Mouse (Mus musculus): ENCODE data around the gene Mettl21c. TPM values are rescaled to one million over a fixed set of nuclear protein-coding genes. Genes with fewer than 3 reads are reported as not detected.

Gene Mettl21c
- 1.1 and 1.2 TPM in 2 replicates for polyA plus RNA-seq (2015; fragmentation: Nextera tagmentation; extraction: Ambion mirVana)

GRCm38 (mm10) chr1:44019934-44020333, at the start of gene Mettl21c:
Mettl21c (minus strand) TSS chr1:44020034.

DNA sequence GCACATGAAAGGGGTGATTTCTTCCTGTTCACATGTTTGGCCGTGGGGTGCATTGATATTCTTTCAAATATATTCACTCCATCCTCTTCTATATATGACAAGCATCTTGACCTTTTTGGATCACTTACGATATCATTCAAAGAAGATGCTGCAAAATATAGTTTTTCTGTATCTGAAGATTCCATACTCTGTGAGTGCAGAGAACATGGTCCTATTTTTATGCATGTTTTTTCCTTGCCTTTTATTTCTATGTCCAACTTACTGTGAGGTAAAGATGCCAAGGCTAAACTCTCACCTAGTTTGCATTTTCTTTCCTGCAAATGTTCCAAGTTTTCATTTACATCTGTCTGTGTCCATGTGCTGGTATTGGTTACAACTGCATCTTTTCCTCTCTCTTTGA, 42.0 kb upstream of the Mettl21c start, which contains the start of gene Gm8251:
Gene Gm8251, minus strand, starts transcription at position 101 of the 400 bp plus-strand sequence.

Other genes starting within 250 kb of the Mettl21c start
- gene Uxs1, start 192.2 kb downstream of the Mettl21c start, polyA plus RNA-seq (2015; fragmentation: Nextera tagmentation; extraction: Ambion mirVana) = 22.2 and 23.5 TPM in 2 replicates
- 38.9 and 41.7 TPM in 2 replicates for gene Tpp2, start 86.4 kb downstream of the Mettl21c start, polyA plus RNA-seq (2015; fragmentation: Nextera tagmentation; extraction: Ambion mirVana)
- gene Gm8251, start 41.9 kb upstream of the Mettl21c start, polyA plus RNA-seq (2015; fragmentation: Nextera tagmentation; extraction: Ambion mirVana) = 0.03 TPM in 1 of 2 replicates, not detected in the other
- 36.2 and 38.6 TPM in 2 replicates for gene Tex30, start 82.4 kb upstream of the Mettl21c start, polyA plus RNA-seq (2015; fragmentation: Nextera tagmentation; extraction: Ambion mirVana)
- 19.2 and 19.4 TPM in 2 replicates for gene Kdelc1, start 98.8 kb upstream of the Mettl21c start, polyA plus RNA-seq (2015; fragmentation: Nextera tagmentation; extraction: Ambion mirVana)
- gene Bivm, start 98.9 kb upstream of the Mettl21c start, polyA plus RNA-seq (2015; fragmentation: Nextera tagmentation; extraction: Ambion mirVana) = 19.4 and 19.8 TPM in 2 replicates
- 18.5 TPM in 2 replicates for gene Ercc5, start 127.7 kb upstream of the Mettl21c start, polyA plus RNA-seq (2015; fragmentation: Nextera tagmentation; extraction: Ambion mirVana)
- not detected in 2 replicates for gene Mettl21e, start 198.9 kb upstream of the Mettl21c start, polyA plus RNA-seq (2015; fragmentation: Nextera tagmentation; extraction: Ambion mirVana)